Mouse (Mus musculus) heart, embryonic 16.5 days (tissue): ENCODE measurements around the gene Olfr538. TPM values are rescaled to one million over a fixed set of nuclear protein-coding genes. Genes with fewer than 3 reads are reported as not detected.
"Not testable (repeated sequence)": the region's sequence is repeated elsewhere in the genome, so short reads cannot be mapped to it uniquely, and the experiment has no call there.

Source experiments
- ATAC-seq: fragments of 200-750 bp; cut with Nextera tagmentation; replicated peaks from 2 replicates; pipeline ENCODE4 v1.8.0; 2017; ENCODE audit warnings: moderate number of reproducible peaks; ENCODE audit not compliant: insufficient read depth, low FRiP score; ENCODE audit errors: extremely low read depth
- H3K27ac ChIP-seq: fragments of 300-500 bp; sonication (generic); 2 replicates; pipeline ENCODE4 v1.5.1; 2014; ENCODE audit warnings: mild to moderate bottlenecking, low read length, control low read depth, moderate library complexity
- H3K27me3 ChIP-seq: fragments of 300-500 bp; sonication (generic); 2 replicates; pipeline ENCODE4 v1.6.1; 2014; ENCODE audit warnings: low read length, mixed read lengths; ENCODE audit not compliant: control insufficient read depth, insufficient read depth
- H3K36me3 ChIP-seq: fragments of 300-500 bp; sonication (generic); 2 replicates; pipeline ENCODE4 v1.6.1; 2014; ENCODE audit not compliant: control insufficient read depth, insufficient read depth
- H3K4me1 ChIP-seq: fragments of 300-500 bp; sonication (generic); 2 replicates; pipeline ENCODE4 v1.6.1; 2014; ENCODE audit warnings: low read length, mixed read lengths; ENCODE audit not compliant: control insufficient read depth, insufficient read depth
- H3K4me2 ChIP-seq: fragments of 300-500 bp; sonication (generic); 2 replicates; pipeline ENCODE4 v1.6.1; 2014; ENCODE audit warnings: low read depth, mild to moderate bottlenecking, control low read depth, low read length
- H3K4me3 ChIP-seq: fragments of 300-500 bp; sonication (generic); 2 replicates; pipeline ENCODE4 v1.5.1; 2014; ENCODE audit warnings: mild to moderate bottlenecking, control low read depth, low read length
- H3K9ac ChIP-seq: fragments of 300-500 bp; sonication (generic); 2 replicates; pipeline ENCODE4 v1.6.1; 2014; ENCODE audit warnings: low read length, control low read depth
- H3K9me3 ChIP-seq: fragments of 300-500 bp; sonication (generic); replicated peaks from 2 replicates; pipeline ENCODE4 v1.6.1; 2016; ENCODE audit warnings: low read length; ENCODE audit not compliant: control insufficient read depth
- WGBS: fragments of 180-500 bp; shearing (Covaris S2); extraction: QIAGEN DNeasy Blood & Tissue Kit; methylation state at CpG from one replicate; pipeline ENCODE4 v1.1.7; 2014; 5-methylcytosine and 5-hydroxymethylcytosine counted together
- polyA plus RNA-seq: library from polyadenylated mRNA; unstranded; fragments of >200 nt; fragmentation: Nextera tagmentation; extraction: Ambion mirVana; gene quantifications from 2 replicates; pipeline ENCODE4 v1.2.1, GENCODE M21; 2015

Gene Olfr538
- polyA plus RNA-seq: not detected in 2 replicates

DNA sequence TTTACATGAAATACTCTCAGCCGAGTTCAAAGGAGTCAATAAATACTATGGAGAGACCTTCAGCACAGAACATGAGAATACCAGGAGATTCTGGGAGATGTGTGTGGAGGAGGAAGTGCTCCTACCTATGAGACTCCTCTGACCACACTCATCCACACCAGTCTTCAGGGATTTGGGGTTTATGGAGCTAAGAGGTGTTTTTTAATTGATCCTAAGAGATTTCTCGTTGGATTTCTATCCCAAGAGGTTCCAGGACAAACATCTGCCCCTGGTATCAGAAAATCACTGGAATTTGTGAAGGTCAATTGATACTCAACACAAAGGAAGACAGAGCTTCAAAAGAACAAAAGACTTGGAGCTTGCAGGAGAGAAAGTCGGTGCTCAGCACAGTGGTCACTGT lies at the start of gene Olfr538:
Gene Olfr538, plus strand, starts transcription at position 301 of the 400 bp plus-strand sequence.
- no peak within 1 kb of the TSS for H3K27ac ChIP-seq
- H3K4me3 ChIP-seq: no peak within 1 kb of the TSS
- 62% methylated on average over 3 of the region's 3 CpGs for WGBS
- no peaks in the 10 kb centered on the region for H3K4me1 ChIP-seq
- H3K9me3 ChIP-seq: no peaks in the 10 kb centered on the region; the same call in 1 of the 2 replicates
- no peak for ATAC-seq
- H3K27me3 ChIP-seq: no peaks in the 10 kb centered on the region
- H3K36me3 ChIP-seq: no peaks in the 10 kb centered on the region
- H3K4me2 ChIP-seq: no peak within 1 kb of the TSS
- no peak within 1 kb of the TSS for H3K9ac ChIP-seq

DNA sequence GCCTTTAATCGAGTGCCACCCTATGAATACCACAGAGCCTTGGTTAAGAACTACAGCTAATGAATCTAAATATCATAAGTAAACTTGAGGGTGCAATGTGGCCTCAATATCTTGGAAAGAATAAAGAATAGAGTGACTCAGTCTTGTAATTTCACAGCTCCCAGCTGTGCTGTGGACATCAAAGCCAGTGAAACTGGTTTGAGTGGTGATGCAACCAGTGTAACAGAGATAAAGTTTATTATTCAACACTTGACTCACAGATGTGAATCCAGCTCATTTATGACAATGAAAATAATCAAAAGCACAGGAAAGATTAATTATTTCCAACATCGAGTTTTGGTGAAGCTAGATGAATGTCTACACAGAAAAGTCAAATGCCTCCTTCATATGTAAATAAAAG lies 27.9 kb upstream of the Olfr538 start:
- H3K4me2 ChIP-seq: no peak overlapping the region
- no peak for ATAC-seq
- H3K4me1 ChIP-seq: no peaks in the 10 kb centered on the region
- H3K27me3 ChIP-seq: no peaks in the 10 kb centered on the region
- no peaks in the 10 kb centered on the region for H3K36me3 ChIP-seq
- WGBS: 52% methylated on average over 2 of the region's 2 CpGs
- no peak overlapping the region for H3K4me3 ChIP-seq
- no peak overlapping the region for H3K27ac ChIP-seq
- H3K9me3 ChIP-seq: no peaks in the 10 kb centered on the region
- H3K9ac ChIP-seq: no peak overlapping the region

DNA sequence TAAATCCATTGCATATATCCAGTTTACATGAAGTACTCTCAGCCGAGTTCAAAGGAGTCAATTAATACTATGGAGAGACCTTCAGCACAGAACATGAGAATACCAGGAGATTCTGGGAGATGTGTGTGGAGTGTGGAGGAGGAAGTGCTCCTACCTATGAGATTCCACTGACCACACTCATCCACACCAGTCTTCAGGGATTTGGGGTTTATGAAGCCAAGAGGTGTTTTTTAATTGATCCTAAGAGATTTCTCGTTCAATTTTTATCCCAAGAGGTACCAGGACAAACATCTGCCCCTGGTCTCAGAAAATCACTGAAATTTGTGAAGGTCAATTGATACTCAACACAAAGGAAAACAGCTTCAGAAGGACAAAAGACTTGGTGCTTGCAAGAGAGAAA lies 33.3 kb downstream of the Olfr538 start, which contains the start of gene Olfr46:
Gene Olfr46, plus strand, starts transcription at position 301 of the 400 bp plus-strand sequence.
- H3K4me1 ChIP-seq, H3K4me3 ChIP-seq, H3K4me2 ChIP-seq, ATAC-seq, H3K27me3 ChIP-seq, H3K27ac ChIP-seq, H3K9me3 ChIP-seq, H3K9ac ChIP-seq, H3K36me3 ChIP-seq: not testable (repeated sequence)
- 70% methylated on average over 2 of the region's 2 CpGs for WGBS

Other genes with a start within 250 kb of the Olfr538 start
- gene Olfr525, start 247.0 kb upstream of the Olfr538 start, polyA plus RNA-seq: not detected in 2 replicates
- gene Olfr527, start 233.9 kb upstream of the Olfr538 start, polyA plus RNA-seq: not detected in 2 replicates
- not detected in 2 replicates for gene Olfr60, start 206.2 kb upstream of the Olfr538 start, polyA plus RNA-seq
- not detected in 2 replicates for gene Olfr530, start 191.6 kb upstream of the Olfr538 start, polyA plus RNA-seq
- not detected in 2 replicates for gene Olfr531, start 165.0 kb upstream of the Olfr538 start, polyA plus RNA-seq
- gene Olfr532, start 146.2 kb upstream of the Olfr538 start, polyA plus RNA-seq: not detected in 2 replicates
- not detected in 2 replicates for gene Olfr533, start 104.5 kb upstream of the Olfr538 start, polyA plus RNA-seq
- not detected in 2 replicates for gene Olfr535, start 83.7 kb upstream of the Olfr538 start, polyA plus RNA-seq
- not detected in 2 replicates for gene Olfr536, start 60.5 kb upstream of the Olfr538 start, polyA plus RNA-seq
- not detected in 2 replicates for gene Olfr46, start 33.4 kb downstream of the Olfr538 start, polyA plus RNA-seq
- not detected in 2 replicates for gene Olfr61, start 61.1 kb downstream of the Olfr538 start, polyA plus RNA-seq
- gene Olfr53, start 78.6 kb downstream of the Olfr538 start, polyA plus RNA-seq: not detected in 2 replicates
- not detected in 2 replicates for gene Olfr539, start 92.0 kb downstream of the Olfr538 start, polyA plus RNA-seq
- not detected in 2 replicates for gene Olfr45, start 114.1 kb downstream of the Olfr538 start, polyA plus RNA-seq
- not detected in 2 replicates for gene Olfr541, start 129.4 kb downstream of the Olfr538 start, polyA plus RNA-seq
- not detected in 2 replicates for gene Cyp2e1, start 195.9 kb downstream of the Olfr538 start, polyA plus RNA-seq
- gene Syce1, start 220.0 kb downstream of the Olfr538 start, polyA plus RNA-seq: 0.14 and 0.34 TPM in 2 replicates